Mouse (Mus musculus) limb, embryonic 10.5 days (tissue): Measurements from ENCODE around the gene Dennd6b. TPM values are rescaled to one million over a fixed set of nuclear protein-coding genes. Genes with fewer than 3 reads are reported as not detected.

ENCODE experiments used
- DNase-seq: peaks from one replicate; pipeline ENCODE4 v3.0.0-alpha.2; 2017; ENCODE audit warnings: low spot score
- H3K27ac ChIP-seq: fragments of 300-500 bp; sonication (generic); 2 replicates; pipeline ENCODE4 v1.5.1; 2016; ENCODE audit warnings: mild to moderate bottlenecking
- H3K27me3 ChIP-seq: fragments of 300-500 bp; sonication (generic); 2 replicates; pipeline ENCODE4 v1.6.1; 2016; ENCODE audit warnings: low read depth, mild to moderate bottlenecking; ENCODE audit not compliant: poor library complexity, severe bottlenecking
- H3K36me3 ChIP-seq: fragments of 300-500 bp; sonication (generic); 2 replicates; pipeline ENCODE4 v1.6.1; 2016; ENCODE audit warnings: mild to moderate bottlenecking, moderate library complexity
- H3K4me1 ChIP-seq: fragments of 300-500 bp; sonication (generic); 2 replicates; pipeline ENCODE4 v1.6.1; 2016
- H3K4me3 ChIP-seq: fragments of 300-500 bp; sonication (generic); 2 replicates; pipeline ENCODE4 v1.5.1; 2016; ENCODE audit warnings: mild to moderate bottlenecking, moderate library complexity
- H3K9me3 ChIP-seq: fragments of 300-500 bp; sonication (generic); replicated peaks from 2 replicates; pipeline ENCODE4 v1.6.1; 2016; ENCODE audit warnings: mild to moderate bottlenecking
- WGBS: fragments of 180-500 bp; shearing (Covaris S2); methylation state at CpG from one replicate; pipeline ENCODE4 v1.1.7; 2016; 5-methylcytosine and 5-hydroxymethylcytosine counted together
- polyA plus RNA-seq: library from polyadenylated mRNA; unstranded; fragments of >200 nt; fragmentation: Nextera tagmentation; extraction: Ambion mirVana; gene quantifications from 2 replicates; pipeline ENCODE4 v1.2.1, GENCODE M21; 2016

The Dennd6b gene
- polyA plus RNA-seq, 1 experiment from 2014 or later = 27.5 TPM

- Histone ChIP-seq H3K4me3 (peak overlapping the region; percentile 41), H3K9me3 (no peaks in the 10 kb centered on the region), H3K27ac (peak overlapping the region; percentile 64; the same call in 1 of the 2 replicates), H3K36me3 (no peaks in the 10 kb centered on the region), H3K4me1 (peaks cover 19% of the 10 kb centered on the region), H3K27me3 (no peaks in the 10 kb centered on the region)
- whole genome bisulfite sequencing = 30% methylated on average over 22 of the region's 22 CpGs
- peak; percentile 89 for DNase-seq
These were observed 13.8 kb upstream of the Dennd6b start for GRCm38 (mm10) chr15:89209886-89210761.

DNA sequence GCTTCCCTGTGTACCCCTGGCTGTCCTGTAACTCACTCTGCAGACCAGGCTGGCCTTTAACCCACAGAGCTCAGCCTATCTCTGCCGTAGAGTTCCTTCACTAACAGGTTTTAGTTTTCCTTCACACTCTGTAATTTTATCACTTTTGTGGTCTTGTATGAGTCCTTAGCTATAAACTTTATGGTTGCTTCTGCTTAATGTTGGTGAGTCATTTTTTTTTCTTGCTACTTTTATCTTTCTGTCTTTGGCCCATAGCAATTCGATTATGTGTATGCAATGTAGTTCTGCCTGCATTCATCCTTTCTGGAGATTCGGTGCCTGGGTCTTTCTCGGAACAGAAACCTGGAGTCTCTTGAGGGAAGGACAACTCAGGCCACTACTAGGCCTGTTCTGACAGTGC, 11.2 kb upstream of the Dennd6b start:
- Histone ChIP-seq H3K4me1 (peaks cover 14% of the 10 kb centered on the region), H3K9me3 (peaks cover 5% of the 10 kb centered on the region; the same call in 1 of the 2 replicates), H3K4me3 (no peak overlapping the region), H3K27me3 (no peaks in the 10 kb centered on the region), H3K27ac (no peak overlapping the region), H3K36me3 (no peaks in the 10 kb centered on the region)
- 91% methylated on average over 4 of the region's 4 CpGs for WGBS
- DNase-seq = no peak

DNA sequence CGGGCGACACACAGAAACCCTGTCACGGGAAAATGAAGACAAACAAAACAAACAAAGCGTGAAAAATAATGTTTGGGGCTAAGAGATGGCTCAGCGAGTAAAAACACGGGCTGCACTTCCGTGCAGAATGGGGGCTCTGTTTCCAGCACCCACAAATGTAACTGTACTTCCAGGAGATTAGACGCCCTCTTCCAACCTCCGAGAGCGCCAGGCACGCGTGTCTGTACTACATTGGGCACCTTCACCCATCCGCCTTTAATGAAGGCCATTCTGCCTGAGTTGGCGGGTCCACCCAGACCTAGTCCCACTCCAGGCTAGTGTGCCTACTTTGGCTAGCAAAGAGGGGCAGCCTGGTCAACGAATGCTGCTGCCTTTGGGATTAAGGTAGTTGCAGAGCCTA, 760 bp upstream of the Dennd6b start:
- 73% methylated on average over 15 of the region's 15 CpGs for WGBS
- Histone ChIP-seq H3K4me1 (peaks cover 19% of the 10 kb centered on the region), H3K27ac (peak overlapping the region; percentile 99), H3K36me3 (peaks cover 11% of the 10 kb centered on the region), H3K9me3 (no peaks in the 10 kb centered on the region), H3K27me3 (no peaks in the 10 kb centered on the region), H3K4me3 (peak overlapping the region; percentile 88)
- DNase-seq = peak; percentile 26

DNA sequence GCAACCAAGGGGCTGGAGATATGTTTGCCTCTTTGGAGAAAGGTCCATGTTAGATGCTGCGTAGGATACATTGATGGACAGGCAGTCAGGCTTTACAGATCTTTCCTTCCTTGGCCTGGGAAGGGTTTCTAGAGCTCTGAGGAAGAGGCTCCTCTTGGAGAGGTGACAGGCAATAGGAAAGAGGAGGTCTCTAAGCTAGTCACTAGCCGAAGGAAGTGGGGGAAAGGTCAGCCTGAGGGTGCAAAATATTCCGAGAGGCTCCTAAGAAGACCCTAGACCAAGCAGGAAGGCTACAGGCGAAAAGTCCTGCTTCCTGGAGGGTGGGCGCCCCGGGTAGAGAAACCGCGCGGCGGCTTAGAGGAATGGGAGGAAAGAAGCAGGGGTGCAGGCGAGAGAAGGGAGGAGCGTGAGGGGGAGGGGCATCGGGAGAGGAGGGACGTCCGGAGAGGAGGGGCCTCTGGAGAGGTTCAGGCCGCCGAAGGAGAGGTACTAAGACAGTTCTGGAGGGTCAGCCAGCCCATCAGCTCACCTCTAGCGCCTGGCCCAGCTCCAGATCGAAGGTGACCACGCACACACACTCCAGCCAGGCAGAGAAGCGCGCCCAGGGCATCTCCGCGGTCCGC, 495 bp downstream of the Dennd6b start:
- Histone ChIP-seq H3K4me1 (peaks cover 19% of the 10 kb centered on the region), H3K27ac (peak overlapping the region; percentile 99), H3K4me3 (peak overlapping the region; percentile 88), H3K27me3 (no peaks in the 10 kb centered on the region), H3K36me3 (peaks cover 19% of the 10 kb centered on the region), H3K9me3 (no peaks in the 10 kb centered on the region)
- peak; percentile 88 for DNase-seq
- 1% methylated on average over 25 of the region's 25 CpGs for WGBS

DNA sequence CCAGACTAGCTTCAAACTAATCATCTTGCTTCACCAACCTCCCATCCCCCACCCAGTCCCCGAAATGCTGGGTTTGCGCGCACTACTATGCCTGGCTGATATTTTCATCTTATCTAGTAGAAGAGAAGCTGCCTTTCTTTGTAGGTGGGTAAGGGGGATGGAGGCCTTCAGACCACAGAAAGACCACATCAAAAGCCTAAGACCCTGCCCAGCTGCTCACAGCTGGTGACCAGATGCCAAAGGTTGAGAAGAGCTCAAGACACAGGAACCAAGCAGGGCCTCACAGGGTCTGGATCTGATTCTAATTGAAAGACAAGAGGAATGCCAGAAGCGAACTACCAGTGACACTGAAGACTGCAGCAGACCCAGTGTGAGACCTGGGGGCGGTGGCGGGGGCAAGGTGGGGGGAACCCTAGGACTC, 1.0 kb downstream of the Dennd6b start:
- Histone ChIP-seq H3K36me3 (peaks cover 24% of the 10 kb centered on the region), H3K27me3 (no peaks in the 10 kb centered on the region), H3K4me3 (peak overlapping the region; percentile 88), H3K27ac (peak overlapping the region; percentile 99), H3K4me1 (peaks cover 19% of the 10 kb centered on the region), H3K9me3 (no peaks in the 10 kb centered on the region)
- DNase-seq = peak; percentile 79
- WGBS = 20% methylated on average over 6 of the region's 6 CpGs

- DNase-seq = no peak
- H3K4me3 ChIP-seq = no peak overlapping the region
- no peaks in the 10 kb centered on the region for H3K9me3 ChIP-seq
- peaks cover 37% of the 10 kb centered on the region for H3K4me1 ChIP-seq
- no peaks in the 10 kb centered on the region for H3K27me3 ChIP-seq
- peak overlapping the region; percentile 67 for H3K27ac ChIP-seq
- peaks cover 60% of the 10 kb centered on the region for H3K36me3 ChIP-seq
- 86% methylated on average over 5 of the region's 5 CpGs for WGBS
These were observed 11.4 kb downstream of the Dennd6b start for GRCm38 (mm10) chr15:89184937-89185227.

DNA sequence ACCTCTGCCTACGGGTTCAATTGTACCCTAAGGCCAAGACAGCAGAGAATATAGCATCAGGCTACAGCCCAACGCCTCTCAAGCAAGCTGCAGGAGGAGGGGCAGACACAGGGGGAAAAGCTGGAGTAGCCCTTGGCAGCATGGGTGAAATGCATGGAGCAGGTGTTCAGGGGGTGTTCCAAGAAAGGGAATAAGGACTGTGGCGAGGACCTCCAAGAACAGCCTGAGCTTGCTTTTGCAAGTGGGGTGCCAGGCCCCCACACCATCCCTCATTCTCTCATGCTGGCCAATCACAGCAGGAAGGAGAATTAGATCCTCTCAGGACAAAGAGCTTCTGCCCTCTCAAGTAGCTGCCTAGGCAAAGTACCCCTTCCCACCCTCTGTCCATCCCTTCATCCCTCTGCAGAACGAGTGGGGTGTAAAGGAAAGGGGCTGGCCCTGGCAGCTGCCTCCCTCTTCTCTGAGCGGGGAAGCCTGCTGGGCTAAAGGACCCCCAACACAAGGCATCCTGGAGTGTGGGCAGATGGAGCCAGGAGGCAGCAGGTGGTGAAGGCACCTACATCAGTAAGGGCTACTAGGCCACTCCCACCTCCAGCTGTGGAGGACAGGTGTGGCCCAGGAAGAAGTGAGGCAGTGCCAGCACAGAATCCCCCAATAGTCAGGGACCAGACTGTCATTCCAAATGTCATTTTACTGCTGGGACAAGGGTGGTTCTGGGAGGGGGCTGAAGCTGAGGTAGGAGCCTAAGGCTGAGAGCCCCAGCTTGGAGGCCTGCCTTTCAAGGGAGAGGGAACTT, 12.0 kb downstream of the Dennd6b start:
- no peaks in the 10 kb centered on the region for H3K27me3 ChIP-seq
- DNase-seq = no peak
- 76% methylated on average over 5 of the region's 5 CpGs for WGBS
- no peak overlapping the region for H3K4me3 ChIP-seq
- peaks cover 42% of the 10 kb centered on the region for H3K4me1 ChIP-seq
- H3K36me3 ChIP-seq = peaks cover 55% of the 10 kb centered on the region
- no peaks in the 10 kb centered on the region for H3K9me3 ChIP-seq
- peak overlapping the region; percentile 67; the same call in 1 of the 2 replicates for H3K27ac ChIP-seq

GRCm38 (mm10) chr15:89182842-89183241, 13.5 kb downstream of the Dennd6b start:
- Histone ChIP-seq H3K27ac (0 out of 2 replicates have a peak overlapping the region, but pooled peaks have one; percentile 34), H3K27me3 (no peaks in the 10 kb centered on the region), H3K9me3 (no peaks in the 10 kb centered on the region), H3K4me3 (peak overlapping the region; percentile 93; the same call in 1 of the 2 replicates), H3K36me3 (peaks cover 47% of the 10 kb centered on the region), H3K4me1 (peaks cover 57% of the 10 kb centered on the region)
- no peak for DNase-seq
- WGBS = 55% methylated on average over 5 of the region's 5 CpGs

DNA sequence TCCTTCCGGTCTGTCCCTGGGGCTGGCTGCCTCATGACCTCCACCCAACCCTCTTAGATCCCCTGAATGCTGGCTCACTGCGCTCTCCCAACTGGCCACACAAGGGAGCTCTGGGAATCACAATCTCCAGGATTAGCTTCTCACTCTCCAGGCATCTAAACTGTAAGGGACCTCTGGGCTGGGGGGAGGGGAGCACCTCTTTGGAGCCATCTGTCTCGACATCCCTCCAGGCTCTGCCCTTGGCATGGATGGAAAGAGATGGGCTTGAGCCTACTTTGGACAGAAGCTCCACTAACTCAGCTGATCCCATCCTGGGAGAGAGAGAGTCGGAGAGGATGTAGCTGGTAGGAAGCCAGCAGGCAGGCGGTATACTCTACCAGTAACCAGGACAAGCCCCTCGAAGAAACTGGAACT, 14.0 kb downstream of the Dennd6b start:
- DNase-seq = no peak
- Histone ChIP-seq H3K36me3 (peaks cover 45% of the 10 kb centered on the region), H3K4me1 (peaks cover 62% of the 10 kb centered on the region), H3K9me3 (no peaks in the 10 kb centered on the region), H3K27me3 (no peaks in the 10 kb centered on the region), H3K27ac (peak overlapping the region; percentile 34; the same call in 1 of the 2 replicates), H3K4me3 (peak overlapping the region; percentile 93)
- WGBS = 32% methylated on average over 6 of the region's 6 CpGs

DNA sequence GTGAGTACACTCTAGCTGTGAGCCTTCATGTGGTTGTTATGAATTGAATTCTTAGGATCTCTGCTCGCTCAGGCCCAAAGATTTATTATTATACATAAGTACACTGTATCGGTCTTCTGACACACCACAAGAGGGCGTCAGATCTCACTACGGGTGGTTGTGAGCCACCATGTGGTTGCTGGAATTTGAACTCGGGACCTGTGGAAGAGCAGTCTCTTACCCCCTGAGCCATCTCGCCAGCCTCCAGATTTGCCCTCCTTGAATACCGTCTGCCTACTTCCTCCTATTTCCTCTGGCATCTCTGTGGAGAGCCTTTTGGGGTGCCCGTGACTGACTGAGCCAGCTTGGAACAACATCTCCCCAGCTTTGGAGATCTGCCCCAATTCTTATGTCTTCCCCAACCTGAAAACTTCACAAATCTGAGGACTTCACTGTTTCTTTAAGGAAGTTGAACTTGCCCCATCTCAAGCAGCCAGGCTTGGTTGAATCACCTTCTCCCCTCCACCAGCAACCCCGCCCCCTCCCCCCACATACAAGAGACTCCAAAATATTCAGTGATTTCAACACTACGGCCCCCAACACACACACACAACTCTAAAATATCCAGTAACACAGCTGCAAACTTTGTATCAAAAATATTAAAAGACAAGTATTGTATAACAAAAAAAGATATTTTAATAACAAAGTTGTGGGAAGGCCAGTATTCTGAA, 14.6 kb downstream of the Dennd6b start:
- Histone ChIP-seq H3K4me1 (peaks cover 68% of the 10 kb centered on the region), H3K36me3 (peaks cover 38% of the 10 kb centered on the region), H3K27ac (peak overlapping the region; percentile 98), H3K27me3 (no peaks in the 10 kb centered on the region), H3K9me3 (no peaks in the 10 kb centered on the region), H3K4me3 (peak overlapping the region; percentile 93)
- 78% methylated on average over 10 of the region's 10 CpGs for WGBS
- DNase-seq = no peak

DNA sequence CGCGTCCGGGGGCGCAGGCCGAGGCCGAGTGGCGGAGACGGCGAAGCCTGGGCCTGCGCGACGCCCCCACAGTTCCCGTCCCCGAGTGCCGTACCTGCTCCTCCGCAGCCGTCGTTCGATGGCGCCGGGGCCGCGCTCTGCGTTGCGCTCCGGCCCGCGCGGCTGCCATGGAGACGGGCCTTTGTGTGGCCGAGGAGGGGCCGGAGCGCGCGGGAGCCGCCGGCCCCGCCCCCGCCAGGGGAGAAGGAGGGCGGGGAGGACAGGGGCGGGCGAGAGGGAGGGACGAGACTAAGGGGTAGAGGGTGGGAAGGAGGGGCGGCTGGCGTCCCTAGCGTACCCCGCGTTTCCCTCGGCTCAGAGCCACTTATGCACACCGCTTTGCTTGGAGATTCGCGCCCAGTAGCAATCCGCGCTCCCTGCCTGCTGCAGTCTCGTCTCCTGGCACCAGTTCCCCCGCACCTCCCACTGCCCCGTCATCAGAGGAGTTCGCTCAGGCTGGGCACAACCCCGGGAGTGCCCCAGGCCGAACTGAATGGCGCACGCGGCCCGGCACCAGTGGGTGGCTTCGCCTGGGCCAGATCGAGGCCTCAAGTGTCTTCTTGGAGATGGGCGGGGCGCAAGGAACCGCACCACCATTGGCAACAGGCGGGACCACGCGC, 15.6 kb downstream of the Dennd6b start, which contains the start of gene Plxnb2:
TSS of gene Plxnb2 (minus strand) at position 218 of the 659 bp plus-strand sequence.
- peak; percentile 88 for DNase-seq
- no peaks in the 10 kb centered on the region for H3K9me3 ChIP-seq
- no peaks in the 10 kb centered on the region for H3K27me3 ChIP-seq
- H3K4me3 ChIP-seq = peak within 1 kb of the TSS; percentile 93
- peaks cover 28% of the 10 kb centered on the region for H3K36me3 ChIP-seq
- peak within 1 kb of the TSS; percentile 98 for H3K27ac ChIP-seq
- H3K4me1 ChIP-seq = peaks cover 78% of the 10 kb centered on the region
- 1% methylated on average over 43 of the region's 72 CpGs for WGBS
